Mouse (Mus musculus) MEL (cell line): ENCODE data around the gene Oas1f. TPM values are rescaled to one million over a fixed set of nuclear protein-coding genes. Genes with fewer than 3 reads are reported as not detected.
"Not testable (repeated sequence)": the region's sequence is repeated elsewhere in the genome, so short reads cannot be mapped to it uniquely, and the experiment has no call there.

Source experiments
- DNase-seq: peaks from one replicate; pipeline ENCODE4 v3.0.0; 2011; ENCODE audit warnings: low read depth, low spot score
- H3K27ac ChIP-seq: 2 replicates; pipeline ENCODE4 v1.5.1; 2012; ENCODE audit warnings: low read depth, mild to moderate bottlenecking, control low read depth, low read length, moderate library complexity; ENCODE audit not compliant: control insufficient read depth
- H3K27me3 ChIP-seq, 2 experiments: fragments of 150-350 bp in 1 of 2; sonication (generic) in 1 of 2; 2 replicates each; pipeline ENCODE4 v1.6.1; 2012; ENCODE audit warnings: low read length in 2 of 2, mild to moderate bottlenecking in 2 of 2, improper control_type of control experiment in 1 of 2, moderate library complexity in 1 of 2; ENCODE audit not compliant: insufficient read depth in 2 of 2, control insufficient read depth in 1 of 2
- H3K36me3 ChIP-seq, 2 experiments: 2 replicates each; pipeline ENCODE4 v1.6.1; 2012 to 2014; ENCODE audit warnings: low read length in 2 of 2, improper control_type of control experiment in 1 of 2, inconsistent platforms in 1 of 2, mild to moderate bottlenecking in 1 of 2; ENCODE audit not compliant: insufficient read depth in 2 of 2, control insufficient read depth in 1 of 2
- H3K4me1 ChIP-seq, 2 experiments: fragments of 150-350 bp in 1 of 2; sonication (generic) in 1 of 2; 2 replicates each; pipeline ENCODE4 v1.6.1; 2012; ENCODE audit warnings: low read length in 2 of 2, improper control_type of control experiment in 1 of 2, mild to moderate bottlenecking in 1 of 2; ENCODE audit not compliant: insufficient read depth in 2 of 2, control insufficient read depth in 1 of 2
- H3K4me3 ChIP-seq, 2 experiments: fragments of 150-350 bp in 1 of 2; sonication (generic) in 1 of 2; 2 replicates each; pipeline ENCODE4 v1.5.1; 2012; ENCODE audit warnings: low read depth in 2 of 2, low read length in 2 of 2, mild to moderate bottlenecking in 2 of 2, moderate library complexity in 2 of 2, control low read depth in 1 of 2, improper control_type of control experiment in 1 of 2; ENCODE audit not compliant: control insufficient read depth in 1 of 2, insufficient read depth in 1 of 2
- H3K79me2 ChIP-seq: 2 replicates; pipeline ENCODE4 v1.6.1; 2012; ENCODE audit warnings: mild to moderate bottlenecking, low read length, moderate library complexity; ENCODE audit not compliant: control insufficient read depth, poor library complexity, insufficient read depth
- H3K9ac ChIP-seq: 2 replicates; pipeline ENCODE4 v1.6.1; 2012; ENCODE audit warnings: low read depth, mild to moderate bottlenecking, control low read depth, low read length, moderate library complexity; ENCODE audit not compliant: control insufficient read depth, poor library complexity, severe bottlenecking
- H3K9me3 ChIP-seq: fragments of 150-350 bp; sonication (generic); replicated peaks from 2 replicates; pipeline ENCODE4 v1.6.1; 2012; ENCODE audit warnings: mild to moderate bottlenecking, low read length, improper control_type of control experiment, moderate library complexity; ENCODE audit not compliant: insufficient read depth
- CHD2 ChIP-seq: IDR thresholded peaks from 2 replicates; pipeline ENCODE4 v1.6.1; 2011; ENCODE audit warnings: low read length, improper control_type of control experiment
- CTCF ChIP-seq, 3 experiments: IDR thresholded peaks in 2 of 3; conservative IDR thresholded peaks in 1 of 3; 2 replicates each; pipeline ENCODE4 v1.5.1; 2011 to 2012; ENCODE audit warnings: low read length in 3 of 3, low read depth in 2 of 3, mild to moderate bottlenecking in 2 of 3, improper control_type of control experiment in 1 of 3, inconsistent platforms in 1 of 3, mixed read lengths in 1 of 3, moderate library complexity in 1 of 3; ENCODE audit not compliant: control insufficient read depth in 1 of 3, insufficient read depth in 1 of 3, poor library complexity in 1 of 3, severe bottlenecking in 1 of 3
- E2F4 ChIP-seq: IDR thresholded peaks from 2 replicates; pipeline ENCODE4 v1.6.1; 2011; ENCODE audit warnings: low read depth, low read length, improper control_type of control experiment, borderline replicate concordance
- ELF1 ChIP-seq: IDR thresholded peaks from 2 replicates; pipeline ENCODE4 v1.6.1; 2014; ENCODE audit warnings: low read depth, mild to moderate bottlenecking, inconsistent platforms, low read length, improper control_type of control experiment, moderate library complexity
- GABPA ChIP-seq: IDR thresholded peaks from 2 replicates; pipeline ENCODE4 v1.6.1; 2012; ENCODE audit warnings: low read depth, mild to moderate bottlenecking, inconsistent platforms, low read length, improper control_type of control experiment, moderate library complexity
- MAFK ChIP-seq: IDR thresholded peaks from 2 replicates; pipeline ENCODE4 v1.6.1; 2011; ENCODE audit warnings: low read depth, mild to moderate bottlenecking, low read length, improper control_type of control experiment, borderline replicate concordance
- MAX ChIP-seq: IDR thresholded peaks from 2 replicates; pipeline ENCODE4 v1.6.1; 2011; ENCODE audit warnings: low read length, improper control_type of control experiment
- MXI1 ChIP-seq: IDR thresholded peaks from 2 replicates; pipeline ENCODE4 v1.6.1; 2011; ENCODE audit warnings: mild to moderate bottlenecking, low read depth, low read length, improper control_type of control experiment
- POLR2A ChIP-seq, 2 experiments: IDR thresholded peaks; 2 replicates each; pipeline ENCODE4 v1.6.1; 2011 to 2012; ENCODE audit warnings: low read length in 2 of 2, mild to moderate bottlenecking in 2 of 2, control low read depth in 1 of 2, improper control_type of control experiment in 1 of 2, low read depth in 1 of 2, moderate library complexity in 1 of 2; ENCODE audit not compliant: control insufficient read depth in 1 of 2, insufficient read depth in 1 of 2, poor library complexity in 1 of 2
- POLR2AphosphoS5 ChIP-seq: IDR thresholded peaks from 2 replicates; pipeline ENCODE4 v1.6.1; 2012; ENCODE audit warnings: low read depth, borderline replicate concordance, mild to moderate bottlenecking, inconsistent platforms, low read length, moderate library complexity, mixed read lengths
- RAD21 ChIP-seq: IDR thresholded peaks from 2 replicates; pipeline ENCODE4 v1.6.1; 2011; ENCODE audit warnings: mild to moderate bottlenecking, low read depth, low read length, improper control_type of control experiment
- SIN3A ChIP-seq: IDR thresholded peaks from 2 replicates; pipeline ENCODE4 v1.6.1; 2012; ENCODE audit warnings: low read length, improper control_type of control experiment, inconsistent platforms
- SMC3 ChIP-seq: IDR thresholded peaks from 2 replicates; pipeline ENCODE4 v1.6.1; 2011; ENCODE audit warnings: low read depth, low read length, improper control_type of control experiment
- TCF12 ChIP-seq: IDR thresholded peaks from 2 replicates; pipeline ENCODE4 v1.6.1; 2014; ENCODE audit warnings: low read depth, mild to moderate bottlenecking, inconsistent platforms, low read length, improper control_type of control experiment, moderate library complexity
- USF1 ChIP-seq: IDR thresholded peaks from 2 replicates; pipeline ENCODE4 v1.6.1; 2014; ENCODE audit warnings: low read depth, mild to moderate bottlenecking, inconsistent platforms, low read length, improper control_type of control experiment, moderate library complexity
- USF2 ChIP-seq, 2 experiments: IDR thresholded peaks; 2 replicates each; pipeline ENCODE4 v1.6.1; 2011 to 2012; ENCODE audit warnings: improper control_type of control experiment in 2 of 2, low read length in 2 of 2, borderline replicate concordance in 1 of 2, inconsistent platforms in 1 of 2, low read depth in 1 of 2, mild to moderate bottlenecking in 1 of 2; ENCODE audit not compliant: insufficient read depth in 1 of 2
- ZC3H11A ChIP-seq: IDR thresholded peaks from 2 replicates; pipeline ENCODE4 v1.6.1; 2012; ENCODE audit warnings: low read depth, mild to moderate bottlenecking, inconsistent platforms, low read length, improper control_type of control experiment
- ZKSCAN1 ChIP-seq: IDR thresholded peaks from 2 replicates; pipeline ENCODE4 v1.6.1; 2012; ENCODE audit warnings: low read depth, mild to moderate bottlenecking, inconsistent platforms, low read length, improper control_type of control experiment, moderate library complexity
- ZMIZ1 ChIP-seq: IDR thresholded peaks from 2 replicates; pipeline ENCODE4 v1.6.1; 2012; ENCODE audit warnings: low read depth, mild to moderate bottlenecking, inconsistent platforms, low read length, improper control_type of control experiment, moderate library complexity
- polyA plus RNA-seq, 2 experiments: library from polyadenylated mRNA; stranded (reverse) in 1 of 2; unstranded in 1 of 2; fragments of >175 nt in 1 of 2; fragments of >200 nt in 1 of 2; gene quantifications; 2 replicates each; pipeline versions ENCODE4 v1.2.1 to v1.2.4; 2012; ENCODE audit warnings: low replicate concordance in 2 of 2, low read depth in 1 of 2; ENCODE audit not compliant: insufficient read length in 2 of 2, insufficient read depth in 1 of 2, missing spikeins in 1 of 2
- total RNA-seq: library from RNA; depleted of rRNA; stranded (reverse); fragments of 300-350 nt; gene quantifications from 2 replicates; pipeline ENCODE4 v1.2.3, GENCODE M21; 2012

Gene Oas1f
- total and polyA plus RNA-seq, 3 experiments: not detected

DNA sequence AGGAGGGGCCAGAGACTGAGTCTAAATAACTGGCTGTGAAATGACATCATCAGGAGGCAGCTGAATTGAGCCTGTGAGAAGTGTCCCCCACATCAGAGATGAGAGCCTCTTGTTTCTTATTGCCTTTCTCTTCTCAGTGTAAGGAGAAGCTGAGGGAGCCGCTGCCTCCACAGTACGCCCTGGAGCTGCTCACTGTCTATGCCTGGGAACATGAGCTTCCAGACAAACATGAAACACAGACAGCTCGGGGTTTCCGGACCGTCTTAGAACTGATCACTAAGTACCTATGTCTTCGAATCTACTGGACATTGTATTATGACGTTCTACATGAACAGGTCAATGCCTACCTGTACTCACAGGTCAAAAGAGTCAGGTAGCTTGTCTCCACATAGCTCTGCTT, 23.6 kb downstream of the Oas1f start:
- H3K4me1 ChIP-seq: no peaks in the 10 kb centered on the region
- TF ChIP-seq POLR2A (IDR thresholded peaks at IDR 0.05; ENCODE audit: control insufficient read depth in 1 of 2, insufficient read depth in 1 of 2, low read depth in 1 of 2, low read length in 2 of 2, poor library complexity in 1 of 2): no peak
- TF ChIP-seq TCF12: no peak
- TF ChIP-seq ZC3H11A: no peak
- no peak for TF ChIP-seq POLR2AphosphoS5
- TF ChIP-seq CHD2: no peak
- no peak for TF ChIP-seq CTCF (IDR thresholded peaks at IDR 0.05 in 2 of 3, conservative IDR thresholded peaks at IDR 0.05 in 1 of 3; ENCODE audit: control insufficient read depth in 1 of 3, insufficient read depth in 1 of 3, low read depth in 2 of 3, low read length in 3 of 3, poor library complexity in 1 of 3, severe bottlenecking in 1 of 3)
- no peak for TF ChIP-seq USF1
- no peak for TF ChIP-seq ELF1
- TF ChIP-seq USF2 (IDR thresholded peaks at IDR 0.05; ENCODE audit: borderline replicate concordance in 1 of 2, insufficient read depth in 1 of 2, low read depth in 1 of 2, low read length in 2 of 2): no peak
- no peak for TF ChIP-seq MXI1
- TF ChIP-seq GABPA: no peak
- no peak for TF ChIP-seq ZMIZ1
- H3K36me3 ChIP-seq: no peaks in the 10 kb centered on the region
- H3K9me3 ChIP-seq: no peaks in the 10 kb centered on the region
- H3K9ac ChIP-seq: no peak overlapping the region
- no peaks in the 10 kb centered on the region for H3K79me2 ChIP-seq
- H3K4me3 ChIP-seq: no peak overlapping the region
- DNase-seq: no peak
- H3K27me3 ChIP-seq: no peaks in the 10 kb centered on the region
- no peak overlapping the region for H3K27ac ChIP-seq

DNA sequence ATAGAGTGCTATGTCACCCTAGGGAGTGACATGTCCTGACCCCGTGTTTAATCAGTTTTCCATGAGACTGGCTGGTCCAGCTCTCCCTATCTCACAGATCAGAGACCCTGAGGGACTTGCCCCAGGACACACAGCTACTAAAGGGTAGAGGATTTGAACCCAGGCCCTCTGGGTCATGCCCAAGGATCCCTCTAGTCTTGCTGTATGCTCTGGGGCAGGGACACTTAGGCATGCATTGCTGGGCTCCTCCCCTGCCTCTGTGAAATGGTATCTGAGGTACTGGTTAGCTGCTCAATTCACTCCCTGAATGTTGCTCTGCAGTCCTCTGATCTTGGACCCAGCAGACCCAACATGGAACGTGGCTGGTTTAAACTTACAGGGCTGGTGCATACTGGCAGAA, 24.3 kb downstream of the Oas1f start:
- Histone ChIP-seq H3K4me3 (no peak overlapping the region), H3K79me2 (no peaks in the 10 kb centered on the region), H3K36me3 (no peaks in the 10 kb centered on the region), H3K27ac (no peak overlapping the region), H3K27me3 (no peaks in the 10 kb centered on the region), H3K9me3 (no peaks in the 10 kb centered on the region), H3K4me1 (no peaks in the 10 kb centered on the region), H3K9ac (no peak overlapping the region)
- DNase-seq: no peak
- TF ChIP-seq GABPA (no peak), USF1 (no peak), TCF12 (no peak), MAX (no peak), SIN3A (no peak), RAD21 (no peak), SMC3 (no peak), USF2 (IDR thresholded peaks at IDR 0.05; ENCODE audit: borderline replicate concordance in 1 of 2, insufficient read depth in 1 of 2, low read depth in 1 of 2, low read length in 2 of 2) (no peak), E2F4 (no peak), ZKSCAN1 (no peak), MAFK (no peak)

DNA sequence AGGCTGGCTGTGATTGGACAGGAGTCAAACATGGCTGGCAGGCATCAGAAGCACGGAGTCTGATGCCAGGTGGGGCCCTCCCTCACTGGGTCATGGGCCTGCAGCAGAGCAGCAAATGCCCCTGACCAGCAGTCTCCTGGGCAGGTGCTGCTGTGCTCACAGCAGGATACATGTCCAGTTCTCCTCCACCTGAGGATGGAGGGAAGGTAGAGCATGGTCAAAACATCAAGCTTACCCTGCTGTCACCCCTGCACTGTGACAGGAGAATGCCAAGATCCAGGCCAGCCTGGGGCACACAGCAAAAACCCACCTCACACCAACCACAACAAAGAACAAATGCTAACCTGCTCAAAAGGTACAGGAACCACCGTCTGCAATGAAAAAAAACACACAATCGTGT, 29.7 kb downstream of the Oas1f start:
- H3K27me3 ChIP-seq, H3K4me3 ChIP-seq, DNase-seq, H3K4me1 ChIP-seq, H3K9me3 ChIP-seq, H3K36me3 ChIP-seq, H3K9ac ChIP-seq, H3K79me2 ChIP-seq, H3K27ac ChIP-seq: not testable (repeated sequence)

DNA sequence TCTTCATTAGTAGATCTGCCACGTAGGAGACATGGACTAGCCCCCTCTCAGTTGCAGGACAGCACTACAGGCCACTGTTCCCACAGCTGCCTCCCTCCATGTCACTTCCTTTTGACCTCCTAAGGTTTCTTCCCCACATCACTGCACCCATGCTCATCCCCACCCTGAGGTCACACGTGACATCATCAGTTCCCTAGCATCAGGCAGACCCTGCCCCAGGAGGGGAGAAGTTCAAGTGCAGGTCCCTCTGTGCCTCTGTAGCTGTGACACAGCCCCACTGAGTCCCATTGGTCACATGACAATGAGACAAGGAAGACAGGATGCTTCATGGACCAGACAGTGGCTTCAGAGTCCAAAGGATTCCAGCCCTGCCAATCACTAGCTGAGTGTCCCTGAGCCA, 30.2 kb downstream of the Oas1f start:
- H3K9me3 ChIP-seq, DNase-seq, H3K27me3 ChIP-seq, H3K36me3 ChIP-seq, H3K27ac ChIP-seq, H3K4me3 ChIP-seq, H3K79me2 ChIP-seq, H3K4me1 ChIP-seq, H3K9ac ChIP-seq: not testable (repeated sequence)
